ENCODE assay signal across 11 mouse cellular contexts in the genomic region with DNA sequence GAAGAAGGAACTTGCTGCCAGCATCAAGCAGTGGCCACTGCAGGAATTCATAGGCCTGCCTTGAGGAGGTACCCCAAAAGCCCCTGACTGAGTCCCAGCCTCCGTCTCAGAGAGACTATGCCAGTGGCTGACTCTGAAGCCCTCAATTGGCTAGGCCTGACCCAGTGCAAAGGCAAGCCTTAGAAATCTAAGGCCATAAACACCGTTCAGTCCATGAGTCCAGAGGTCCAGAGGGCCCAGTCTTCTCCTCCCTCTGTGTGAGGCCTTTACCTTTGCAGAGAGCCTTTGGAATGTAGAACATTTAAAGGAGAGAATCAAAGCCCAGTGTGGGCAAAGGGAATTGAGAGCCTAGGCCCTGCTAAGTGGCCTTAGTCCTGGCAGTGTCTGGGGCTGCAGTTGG.
DNase-seq lines count a peak whose midpoint lies in the region; ATAC-seq and TF ChIP-seq lines count a peak whose summit lies in the region.
"Had no signal": no experiment of that assay in that cellular context is flagged by ENCODE, and none has a peak within 500 bp of the region (broad histone marks: within the 10 kb centered on the region; RNA-seq: fewer than 3 reads in every experiment).

No protein-coding gene starts in this region.

- H3K27ac ChIP-seq in heart, embryonic 16.5 days (ENCODE audit: low read length): peak overlapping the region; percentile 64
- peak overlapping the region; percentile 33; the same call in 1 of the 2 replicates for H3K27ac ChIP-seq in spleen, adult 2 months (ENCODE audit: insufficient read depth, low read length)
- H3K27ac ChIP-seq in kidney, postnatal 0 days: peak overlapping the region; percentile 85
- H3K27ac ChIP-seq in stomach, postnatal 0 days (replicated peaks): peak overlapping the region; percentile 58
- H3K27ac ChIP-seq: hindbrain, postnatal 0 days had no signal

- H3K4me1 ChIP-seq in heart, embryonic 16.5 days (ENCODE audit: control insufficient read depth, insufficient read depth, low read length): peaks cover 24% of the 10 kb centered on the region
- H3K4me1 ChIP-seq in spleen, adult 2 months (ENCODE audit: control insufficient read depth, insufficient read depth, insufficient read length): no peaks in the 10 kb centered on the region
- H3K4me1 ChIP-seq in kidney, postnatal 0 days (replicated peaks; ENCODE audit: insufficient read depth, low read length): peaks cover 15% of the 10 kb centered on the region
- H3K4me1 ChIP-seq in stomach, postnatal 0 days (replicated peaks; ENCODE audit: control insufficient read depth, insufficient read depth): peaks cover 10% of the 10 kb centered on the region

- H3K4me3 ChIP-seq in heart, embryonic 16.5 days (ENCODE audit: low read length): no peak overlapping the region
- no peak overlapping the region for H3K4me3 ChIP-seq in spleen, adult 2 months (ENCODE audit: extremely low read depth, insufficient read depth, insufficient read length)
- H3K4me3 ChIP-seq in kidney, postnatal 0 days (replicated peaks; ENCODE audit: low read depth, low read length): no peak overlapping the region
- no peak overlapping the region for H3K4me3 ChIP-seq in stomach, postnatal 0 days (ENCODE audit: low read depth, low read length)
- H3K4me3 ChIP-seq: erythroblast, embryonic 14.5 days; myocyte had no signal

- ATAC-seq in heart, embryonic 16.5 days (replicated peaks; ENCODE audit: extremely low read depth, insufficient read depth, low FRiP score): peak; percentile 25; the same call in 1 of the 2 replicates
- 0 out of 2 replicates have a peak, but pooled peaks have one; percentile 29 for ATAC-seq in kidney, postnatal 0 days (replicated peaks; ENCODE audit: low FRiP score, low read depth)
- no peak for ATAC-seq in stomach, postnatal 0 days (ENCODE audit: low FRiP score, low TSS enrichment)

- H3K4me2 ChIP-seq in heart, embryonic 16.5 days (ENCODE audit: low read depth, low read length): no peak overlapping the region
- no peak overlapping the region for H3K4me2 ChIP-seq in kidney, postnatal 0 days (ENCODE audit: low read length)
- H3K4me2 ChIP-seq in stomach, postnatal 0 days (replicated peaks; ENCODE audit: low read depth): no peak overlapping the region

- peaks cover 11% of the 10 kb centered on the region for H3K27me3 ChIP-seq in heart, embryonic 16.5 days (ENCODE audit: control insufficient read depth, insufficient read depth, low read length)
- H3K27me3 ChIP-seq in spleen, adult 2 months (ENCODE audit: control insufficient read depth, insufficient read depth, low read length): no peaks in the 10 kb centered on the region
- no peaks in the 10 kb centered on the region for H3K27me3 ChIP-seq in kidney, postnatal 0 days (ENCODE audit: insufficient read depth, low read length)
- H3K27me3 ChIP-seq in stomach, postnatal 0 days (ENCODE audit: control insufficient read depth, insufficient read depth, low read length): no peaks in the 10 kb centered on the region

- TF ChIP-seq POLR2A in spleen, adult 2 months (IDR thresholded peaks at IDR 0.05; ENCODE audit: low read depth, low read length): no peak

- no peaks in the 10 kb centered on the region for H3K36me3 ChIP-seq in heart, embryonic 16.5 days (ENCODE audit: control insufficient read depth, insufficient read depth)
- H3K36me3 ChIP-seq in spleen, adult 2 months (ENCODE audit: control insufficient read depth, insufficient read depth, low read length): no peaks in the 10 kb centered on the region
- H3K36me3 ChIP-seq in kidney, postnatal 0 days (ENCODE audit: insufficient read depth, low read length): peaks cover 6% of the 10 kb centered on the region; the same call in 1 of the 2 replicates
- H3K36me3 ChIP-seq in stomach, postnatal 0 days (ENCODE audit: control insufficient read depth, insufficient read depth, low read length): peaks cover under 1% of the 10 kb centered on the region; the same call in 1 of the 2 replicates

- H3K9me3 ChIP-seq in heart, embryonic 16.5 days (replicated peaks; ENCODE audit: control insufficient read depth, low read length): no peaks in the 10 kb centered on the region
- H3K9me3 ChIP-seq in kidney, postnatal 0 days (replicated peaks; ENCODE audit: low read length): no peaks in the 10 kb centered on the region
- H3K9me3 ChIP-seq in stomach, postnatal 0 days (ENCODE audit: control insufficient read depth, low read length): no peaks in the 10 kb centered on the region

- no peak for TF ChIP-seq CTCF in spleen, adult 2 months (IDR thresholded peaks at IDR 0.05; ENCODE audit: extremely low read depth, insufficient read depth, insufficient read length, insufficient replicate concordance)
- TF ChIP-seq CTCF in kidney, postnatal 0 days (IDR thresholded peaks at IDR 0.05; ENCODE audit: low read depth): no peak
- TF ChIP-seq CTCF in stomach, postnatal 0 days (IDR thresholded peaks at IDR 0.05; ENCODE audit: low read depth): no peak

- no peak for DNase-seq in heart, adult 9 months (ENCODE audit: low spot score in 2 of 2)
- no peak for DNase-seq in spleen, adult 2 months (ENCODE audit: low read depth in 1 of 2, low spot score in 2 of 2)
- no peak for DNase-seq in spleen, postnatal 36 days (ENCODE audit: low spot score in 2 of 2)
- no peak for DNase-seq in kidney, postnatal 0 days (ENCODE audit: low spot score)
- DNase-seq in stomach, postnatal 0 days (ENCODE audit: low spot score): no peak
- DNase-seq in layer of hippocampus, postnatal 14 days (ENCODE audit: low spot score in 2 of 2): no peak
- DNase-seq in T-cell, adult 2 months (ENCODE audit: low spot score): no peak

- 89% methylated on average over 2 of the region's 2 CpGs for WGBS in heart, embryonic 16.5 days
- WGBS in spleen, adult 2 months: 90% methylated on average over 2 of the region's 2 CpGs
- 88% methylated on average over 2 of the region's 2 CpGs for WGBS in kidney, postnatal 0 days
- WGBS in stomach, postnatal 0 days: 88% methylated on average over 2 of the region's 2 CpGs

- no peak for TF ChIP-seq EP300 in stomach, postnatal 0 days (optimal IDR thresholded peaks at IDR 0.05)

- peak overlapping the region; percentile 24; the same call in 1 of the 2 replicates for H3K9ac ChIP-seq in heart, embryonic 16.5 days (ENCODE audit: low read length)
- no peak overlapping the region for H3K9ac ChIP-seq in kidney, postnatal 0 days (ENCODE audit: low read depth, low read length)
- H3K9ac ChIP-seq in stomach, postnatal 0 days (ENCODE audit: low read length): no peak overlapping the region

Comparison
In these comparisons a context has a peak if more than half of its experiments do, and no peak if none do; other contexts are left out.
1. H3K27ac ChIP-seq: peak in every context shown above with its lines; median percentile 85 in kidney, postnatal 0 days; 64 in heart, embryonic 16.5 days; 58 in stomach, postnatal 0 days; 33 in spleen, adult 2 months.